Mouse (Mus musculus) ES-E14 (cell line): ENCODE data around the gene Igtp. TPM values are rescaled to one million over a fixed set of nuclear protein-coding genes. Genes with fewer than 3 reads are reported as not detected.
A peak's percentile ranks its signal among the peaks of the same experiment; 100 is the strongest.
"Not testable (repeated sequence)": the region's sequence is repeated elsewhere in the genome, so short reads cannot be mapped to it uniquely, and the experiment has no call there.

ENCODE experiments used
- DNase-seq: peaks from one replicate; pipeline ENCODE4 v3.0.0-alpha.2; 2013; ENCODE audit warnings: low read depth, low spot score
- H3K27ac ChIP-seq: 2 replicates; pipeline ENCODE4 v1.5.1; 2012; ENCODE audit warnings: low read depth, mild to moderate bottlenecking, low read length, moderate library complexity, mixed read lengths; ENCODE audit not compliant: poor library complexity, insufficient read depth, severe bottlenecking
- H3K36me3 ChIP-seq: 2 replicates; pipeline ENCODE4 v1.6.1; 2012; ENCODE audit warnings: mild to moderate bottlenecking, low read length, moderate library complexity, mixed read lengths; ENCODE audit not compliant: control insufficient read depth, poor library complexity, insufficient read depth, severe bottlenecking
- H3K4me1 ChIP-seq, 2 experiments: fragments of 150-350 bp in 1 of 2; sonication (generic) in 1 of 2; 2 replicates each; pipeline ENCODE4 v1.6.1; 2012; ENCODE audit warnings: low read length in 2 of 2, mild to moderate bottlenecking in 1 of 2, mixed read lengths in 1 of 2; ENCODE audit not compliant: control insufficient read depth in 2 of 2, insufficient read depth in 2 of 2, poor library complexity in 1 of 2
- H3K4me3 ChIP-seq, 2 experiments: fragments of 150-350 bp in 1 of 2; sonication (generic) in 1 of 2; 2 replicates each; pipeline ENCODE4 v1.5.1; 2012; ENCODE audit warnings: low read length in 2 of 2, low read depth in 1 of 2, mild to moderate bottlenecking in 1 of 2, mixed read lengths in 1 of 2; ENCODE audit not compliant: insufficient read depth in 1 of 2, poor library complexity in 1 of 2, severe bottlenecking in 1 of 2
- H3K9ac ChIP-seq: 2 replicates; pipeline ENCODE4 v1.6.1; 2012; ENCODE audit warnings: low read depth, mild to moderate bottlenecking, low read length, mixed read lengths; ENCODE audit not compliant: poor library complexity, insufficient read depth, severe bottlenecking
- H3K9me3 ChIP-seq: fragments of 150-350 bp; sonication (generic); 2 replicates; pipeline ENCODE4 v1.6.1; 2012; ENCODE audit warnings: low read depth, mild to moderate bottlenecking, low read length; ENCODE audit not compliant: control insufficient read depth, insufficient read depth
- CHD2 ChIP-seq: IDR thresholded peaks from 2 replicates; pipeline ENCODE4 v1.6.1; 2014; ENCODE audit warnings: mild to moderate bottlenecking, low read depth, low read length, inconsistent platforms
- HCFC1 ChIP-seq: IDR thresholded peaks from 2 replicates; pipeline ENCODE4 v1.6.1; 2012; ENCODE audit warnings: low read length, inconsistent platforms, borderline replicate concordance; ENCODE audit not compliant: insufficient read depth
- MAFK ChIP-seq: IDR thresholded peaks from 2 replicates; pipeline ENCODE4 v1.6.1; 2014; ENCODE audit warnings: mild to moderate bottlenecking, low read depth, low read length, inconsistent platforms; ENCODE audit not compliant: insufficient read depth
- ZC3H11A ChIP-seq: IDR thresholded peaks from 2 replicates; pipeline ENCODE4 v1.6.1; 2012; ENCODE audit warnings: low read depth, mild to moderate bottlenecking, inconsistent platforms, low read length, borderline replicate concordance
- ZNF384 ChIP-seq: IDR thresholded peaks from 2 replicates; pipeline ENCODE4 v1.6.1; 2012; ENCODE audit warnings: low read depth, low read length, inconsistent platforms
- in situ Hi-C, 2 experiments: fragments of 600-800 bp; cut with MboI; formaldehyde crosslinking; loops; one replicate each; pipeline ENCODE4 v1.15.1; 2025; ENCODE audit warnings: low sequenced_read_pairs in 2 of 2, inconsistent platforms in 1 of 2; ENCODE audit not compliant: unreplicated experiment in 2 of 2
- total RNA-seq: library from RNA; depleted of rRNA; stranded (reverse); fragments of 300-350 nt; gene quantifications from 2 replicates; pipeline ENCODE4 v1.2.3, GENCODE M21; 2012

Igtp gene
- total RNA-seq, 1 experiment = 2.5 TPM

GRCm38 (mm10) chr11:58216823-58217222 is 17.5 kb downstream of the Igtp start:
- H3K4me1 ChIP-seq = peaks cover 0 to 7% of the 10 kb centered on the region in 2 experiments; a peak in 1 of 4 replicates
- in situ Hi-C loops = no loop called here
- H3K9me3 ChIP-seq = no peaks in the 10 kb centered on the region
- TF ChIP-seq HCFC1 (no peak), CHD2 (no peak), ZNF384 (no peak), ZC3H11A (no peak), MAFK (no peak)
- no peak overlapping the region for H3K4me3 ChIP-seq
- H3K27ac ChIP-seq = no peak overlapping the region
- no peaks in the 10 kb centered on the region for H3K36me3 ChIP-seq
- no peak overlapping the region for H3K9ac ChIP-seq
- DNase-seq = no peak

GRCm38 (mm10) chr11:58223751-58224150 is 24.4 kb downstream of the Igtp start:
- no peak for DNase-seq
- H3K9me3 ChIP-seq = no peaks in the 10 kb centered on the region
- H3K9ac ChIP-seq = no peak overlapping the region
- in situ Hi-C loops = no loop called here
- no peaks in the 10 kb centered on the region for H3K36me3 ChIP-seq
- no peak overlapping the region for H3K27ac ChIP-seq
- TF ChIP-seq MAFK (no peak), HCFC1 (no peak), ZNF384 (no peak), CHD2 (no peak), ZC3H11A (no peak)
- H3K4me3 ChIP-seq = no peak overlapping the region
- H3K4me1 ChIP-seq = peaks cover 0 to 4% of the 10 kb centered on the region in 2 experiments; a peak in 1 of 4 replicates

GRCm38 (mm10) chr11:58224313-58224712 is 25.0 kb downstream of the Igtp start:
- no peak for DNase-seq
- TF ChIP-seq CHD2 (no peak), ZC3H11A (no peak), HCFC1 (no peak)
- Histone ChIP-seq H3K36me3 (no peaks in the 10 kb centered on the region), H3K27ac (no peak overlapping the region), H3K4me3 (no peak overlapping the region), H3K9me3 (no peaks in the 10 kb centered on the region), H3K4me1 (peaks cover 0 to 4% of the 10 kb centered on the region in 2 experiments; a peak in 1 of 4 replicates), H3K9ac (no peak overlapping the region)
- in situ Hi-C loops = no loop called here

GRCm38 (mm10) chr11:58224872-58225271 is 25.5 kb downstream of the Igtp start:
- in situ Hi-C loops, H3K9ac ChIP-seq, H3K27ac ChIP-seq, DNase-seq, H3K4me3 ChIP-seq, H3K36me3 ChIP-seq, H3K4me1 ChIP-seq, H3K9me3 ChIP-seq: not testable (repeated sequence)

GRCm38 (mm10) chr11:58225655-58226054 is 26.3 kb downstream of the Igtp start:
- Histone ChIP-seq H3K4me1 (peaks cover 0 to 4% of the 10 kb centered on the region in 2 experiments; a peak in 1 of 4 replicates), H3K36me3 (no peaks in the 10 kb centered on the region), H3K4me3 (no peak overlapping the region), H3K27ac (no peak overlapping the region), H3K9me3 (no peaks in the 10 kb centered on the region), H3K9ac (no peak overlapping the region)
- in situ Hi-C loops = no loop called here
- DNase-seq = peak; percentile 53
- no peak for TF ChIP-seq HCFC1
- TF ChIP-seq ZNF384 = no peak
- TF ChIP-seq ZC3H11A = peak; percentile 62; the same call in 1 of the 2 replicates
- no peak for TF ChIP-seq MAFK
- no peak for TF ChIP-seq CHD2
